Mouse (Mus musculus) stomach, embryonic 14.5 days (tissue): ENCODE data around the gene Lhx8. TPM values are rescaled to one million over a fixed set of nuclear protein-coding genes. Genes with fewer than 3 reads are reported as not detected.

ENCODE experiments used
- ATAC-seq: fragments of 200-750 bp; cut with Nextera tagmentation; 2 replicates; pipeline ENCODE4 v1.8.0; 2017; ENCODE audit warnings: low read depth, moderate TSS enrichment; ENCODE audit not compliant: insufficient number of reproducible peaks, insufficient read depth, low FRiP score
- H3K27ac ChIP-seq: fragments of 300-500 bp; sonication (generic); 2 replicates; pipeline ENCODE4 v1.5.1; 2014; ENCODE audit warnings: mild to moderate bottlenecking, low read length, moderate library complexity, mixed read lengths
- H3K27me3 ChIP-seq: fragments of 300-500 bp; sonication (generic); 2 replicates; pipeline ENCODE4 v1.6.1; 2014; ENCODE audit warnings: low read length, control low read depth, mixed read lengths; ENCODE audit not compliant: control insufficient read depth, insufficient read depth
- H3K36me3 ChIP-seq: fragments of 300-500 bp; sonication (generic); 2 replicates; pipeline ENCODE4 v1.6.1; 2014; ENCODE audit warnings: mild to moderate bottlenecking, control low read depth, low read length, moderate library complexity, mixed read lengths; ENCODE audit not compliant: control insufficient read depth, insufficient read depth
- H3K4me1 ChIP-seq: fragments of 300-500 bp; sonication (generic); 2 replicates; pipeline ENCODE4 v1.6.1; 2014; ENCODE audit warnings: low read length, control low read depth, mixed read lengths; ENCODE audit not compliant: control insufficient read depth, insufficient read depth
- H3K4me2 ChIP-seq: fragments of 300-500 bp; sonication (generic); replicated peaks from 2 replicates; pipeline ENCODE4 v1.6.1; 2014; ENCODE audit warnings: low read depth, low read length, control low read depth
- H3K4me3 ChIP-seq: fragments of 300-500 bp; sonication (generic); 2 replicates; pipeline ENCODE4 v1.5.1; 2014; ENCODE audit warnings: low read depth, low read length, control low read depth
- H3K9ac ChIP-seq: fragments of 300-500 bp; sonication (generic); replicated peaks from 2 replicates; pipeline ENCODE4 v1.6.1; 2014; ENCODE audit warnings: low read depth, mild to moderate bottlenecking, control low read depth, low read length, moderate library complexity, mixed read lengths
- H3K9me3 ChIP-seq: fragments of 300-500 bp; sonication (generic); 2 replicates; pipeline ENCODE4 v1.6.1; 2016; ENCODE audit warnings: low read depth, low read length, control low read depth; ENCODE audit not compliant: control insufficient read depth
- WGBS: fragments of 180-500 bp; shearing (Covaris S2); extraction: QIAGEN DNeasy Blood & Tissue Kit; methylation state at CpG from one replicate; pipeline ENCODE4 v1.1.7; 2014; 5-methylcytosine and 5-hydroxymethylcytosine counted together
- polyA plus RNA-seq: library from polyadenylated mRNA; unstranded; fragments of >200 nt; fragmentation: Nextera tagmentation; extraction: Ambion mirVana; gene quantifications from 2 replicates; pipeline ENCODE4 v1.2.1, GENCODE M21; 2014

Lhx8 gene
- polyA plus RNA-seq = not detected in 2 replicates

GRCm38 (mm10) chr3:154330181-154331002, at the start of gene Lhx8:
Gene Lhx8 (minus strand): TSS chr3:154330659.
- H3K36me3 ChIP-seq = no peaks in the 10 kb centered on the region
- H3K27me3 ChIP-seq = peaks cover 51% of the 10 kb centered on the region
- no peak within 1 kb of the TSS for H3K9ac ChIP-seq
- no peaks in the 10 kb centered on the region for H3K9me3 ChIP-seq
- peak within 1 kb of the TSS; percentile 5; the same call in 1 of the 2 replicates for H3K4me3 ChIP-seq
- no peak within 1 kb of the TSS for H3K27ac ChIP-seq
- under 1% methylated on average over 28 of the region's 28 CpGs for WGBS
- H3K4me2 ChIP-seq = no peak within 1 kb of the TSS
- ATAC-seq = peak; percentile 42; the same call in 1 of the 2 replicates
- H3K4me1 ChIP-seq = 0 out of 2 replicates have a peak, but pooled peaks cover 7% of the 10 kb centered on the region

- Histone ChIP-seq H3K27ac (no peak overlapping the region), H3K4me2 (no peak overlapping the region), H3K9ac (no peak overlapping the region), H3K9me3 (no peaks in the 10 kb centered on the region), H3K4me1 (no peaks in the 10 kb centered on the region), H3K36me3 (no peaks in the 10 kb centered on the region), H3K27me3 (no peaks in the 10 kb centered on the region), H3K4me3 (no peak overlapping the region)
- WGBS = 74% methylated on average over 5 of the region's 5 CpGs
- ATAC-seq = no peak
Measured at GRCm38 (mm10) chr3:154373536-154373935, 43.1 kb upstream of the Lhx8 start.

GRCm38 (mm10) chr3:154372688-154373087, 42.2 kb upstream of the Lhx8 start:
- ATAC-seq = no peak
- Histone ChIP-seq H3K4me1 (no peaks in the 10 kb centered on the region), H3K4me3 (no peak overlapping the region), H3K27me3 (no peaks in the 10 kb centered on the region), H3K4me2 (no peak overlapping the region), H3K27ac (no peak overlapping the region), H3K36me3 (no peaks in the 10 kb centered on the region), H3K9ac (no peak overlapping the region), H3K9me3 (no peaks in the 10 kb centered on the region)

- Histone ChIP-seq H3K27ac (no peak overlapping the region), H3K9me3 (no peaks in the 10 kb centered on the region), H3K27me3 (no peaks in the 10 kb centered on the region; the same call in 1 of the 2 replicates), H3K9ac (no peak overlapping the region), H3K4me3 (no peak overlapping the region), H3K4me2 (no peak overlapping the region), H3K4me1 (peaks cover 2% of the 10 kb centered on the region; the same call in 1 of the 2 replicates), H3K36me3 (no peaks in the 10 kb centered on the region)
- 45% methylated on average over 3 of the region's 3 CpGs for WGBS
- no peak for ATAC-seq
Measured at GRCm38 (mm10) chr3:154367327-154367726, 36.9 kb upstream of the Lhx8 start.

GRCm38 (mm10) chr3:154364604-154365209, 34.2 kb upstream of the Lhx8 start:
- 31% methylated on average over 10 of the region's 10 CpGs for WGBS
- no peaks in the 10 kb centered on the region; the same call in 1 of the 2 replicates for H3K27me3 ChIP-seq
- no peak overlapping the region for H3K4me2 ChIP-seq
- no peak overlapping the region for H3K27ac ChIP-seq
- peaks cover 2% of the 10 kb centered on the region; the same call in 1 of the 2 replicates for H3K4me1 ChIP-seq
- no peaks in the 10 kb centered on the region for H3K9me3 ChIP-seq
- H3K9ac ChIP-seq = no peak overlapping the region
- peak; percentile 79; the same call in 1 of the 2 replicates for ATAC-seq
- no peak overlapping the region for H3K4me3 ChIP-seq
- H3K36me3 ChIP-seq = no peaks in the 10 kb centered on the region

- Histone ChIP-seq H3K27me3 (no peaks in the 10 kb centered on the region; the same call in 1 of the 2 replicates), H3K9ac (no peak overlapping the region), H3K9me3 (no peaks in the 10 kb centered on the region), H3K4me3 (no peak overlapping the region), H3K4me2 (no peak overlapping the region), H3K27ac (no peak overlapping the region), H3K4me1 (peaks cover 2% of the 10 kb centered on the region; the same call in 1 of the 2 replicates), H3K36me3 (no peaks in the 10 kb centered on the region)
- no peak for ATAC-seq
- 65% methylated on average over 9 of the region's 9 CpGs for WGBS
Measured at GRCm38 (mm10) chr3:154363507-154363906, 33.0 kb upstream of the Lhx8 start.

- Histone ChIP-seq H3K4me1 (no peaks in the 10 kb centered on the region), H3K9ac (no peak overlapping the region)
- ATAC-seq = no peak
Measured at GRCm38 (mm10) chr3:154359231-154359630, 28.8 kb upstream of the Lhx8 start.

GRCm38 (mm10) chr3:154340294-154340914, 9.9 kb upstream of the Lhx8 start:
- H3K4me1 ChIP-seq = no peaks in the 10 kb centered on the region
- H3K27me3 ChIP-seq = peaks cover 8% of the 10 kb centered on the region; the same call in 1 of the 2 replicates
- no peak overlapping the region for H3K4me3 ChIP-seq
- WGBS = 65% methylated on average over 13 of the region's 13 CpGs
- no peak overlapping the region for H3K27ac ChIP-seq
- H3K4me2 ChIP-seq = no peak overlapping the region
- H3K9me3 ChIP-seq = no peaks in the 10 kb centered on the region
- H3K9ac ChIP-seq = no peak overlapping the region
- no peaks in the 10 kb centered on the region for H3K36me3 ChIP-seq
- no peak for ATAC-seq

More at GRCm38 (mm10) chr3:154359231-154359630, 28.8 kb upstream of the Lhx8 start:
- WGBS = 65% methylated on average over 2 of the region's 2 CpGs
- H3K36me3 ChIP-seq = no peaks in the 10 kb centered on the region
- no peak overlapping the region for H3K4me3 ChIP-seq
- no peak overlapping the region for H3K4me2 ChIP-seq
- no peaks in the 10 kb centered on the region for H3K9me3 ChIP-seq
- H3K27ac ChIP-seq = no peak overlapping the region
- H3K27me3 ChIP-seq = no peaks in the 10 kb centered on the region; the same call in 1 of the 2 replicates
